Mouse (Mus musculus) kidney, postnatal 14 days (tissue): ENCODE measurements around the gene Cnpy3.

Source experiments
- DNase-seq: peaks from one replicate; pipeline ENCODE4 v3.0.0; 2022; ENCODE audit warnings: mixed read lengths

Cnpy3 gene

GRCm38 (mm10) chr17:46712442-46712841 lies 39.6 kb downstream of the Cnpy3 start:
- no peak for DNase-seq

GRCm38 (mm10) chr17:46711612-46712271 lies 40.3 kb downstream of the Cnpy3 start:
- peak; percentile 65 for DNase-seq

GRCm38 (mm10) chr17:46710959-46711597 lies 40.9 kb downstream of the Cnpy3 start, which contains the start of gene Pex6:
Gene Pex6 (plus strand): TSS chr17:46711463.
- peak; percentile 96 for DNase-seq

GRCm38 (mm10) chr17:46706375-46707089 lies 45.5 kb downstream of the Cnpy3 start:
- no peak for DNase-seq

- DNase-seq = peak; percentile 97
Observed at GRCm38 (mm10) chr17:46704887-46705835, 46.9 kb downstream of the Cnpy3 start, which contains the start of gene Ppp2r5d. Gene Ppp2r5d (minus strand): TSS chr17:46705111.

GRCm38 (mm10) chr17:46703971-46704886 lies 47.8 kb downstream of the Cnpy3 start:
- DNase-seq = no peak

- no peak for DNase-seq
Observed at GRCm38 (mm10) chr17:46702506-46702905, 49.5 kb downstream of the Cnpy3 start.

- no peak for DNase-seq
Observed at GRCm38 (mm10) chr17:46702100-46702499, 49.9 kb downstream of the Cnpy3 start.

- DNase-seq = no peak
Observed at GRCm38 (mm10) chr17:46701489-46701888, 50.5 kb downstream of the Cnpy3 start.

- DNase-seq = no peak
Observed at GRCm38 (mm10) chr17:46699912-46700311, 52.1 kb downstream of the Cnpy3 start.

GRCm38 (mm10) chr17:46699245-46699644 lies 52.8 kb downstream of the Cnpy3 start:
- DNase-seq = no peak

- DNase-seq = no peak
Observed at GRCm38 (mm10) chr17:46698515-46698914, 53.5 kb downstream of the Cnpy3 start.

- no peak for DNase-seq
Observed at GRCm38 (mm10) chr17:46694517-46695063, 57.4 kb downstream of the Cnpy3 start.

GRCm38 (mm10) chr17:46691390-46691789 lies 60.6 kb downstream of the Cnpy3 start:
- DNase-seq = no peak

- DNase-seq = no peak
Observed at GRCm38 (mm10) chr17:46690665-46691064, 61.3 kb downstream of the Cnpy3 start.

- DNase-seq = no peak
Observed at GRCm38 (mm10) chr17:46685913-46686312, 66.1 kb downstream of the Cnpy3 start.
